Mouse (Mus musculus): ENCODE results near the gene Ppox. TPM values are rescaled to one million over a fixed set of nuclear protein-coding genes. Genes with fewer than 3 reads are reported as not detected.

The Ppox gene
- polyA plus RNA-seq, 1 experiment from 2014 or later: 59.9 TPM

DNA sequence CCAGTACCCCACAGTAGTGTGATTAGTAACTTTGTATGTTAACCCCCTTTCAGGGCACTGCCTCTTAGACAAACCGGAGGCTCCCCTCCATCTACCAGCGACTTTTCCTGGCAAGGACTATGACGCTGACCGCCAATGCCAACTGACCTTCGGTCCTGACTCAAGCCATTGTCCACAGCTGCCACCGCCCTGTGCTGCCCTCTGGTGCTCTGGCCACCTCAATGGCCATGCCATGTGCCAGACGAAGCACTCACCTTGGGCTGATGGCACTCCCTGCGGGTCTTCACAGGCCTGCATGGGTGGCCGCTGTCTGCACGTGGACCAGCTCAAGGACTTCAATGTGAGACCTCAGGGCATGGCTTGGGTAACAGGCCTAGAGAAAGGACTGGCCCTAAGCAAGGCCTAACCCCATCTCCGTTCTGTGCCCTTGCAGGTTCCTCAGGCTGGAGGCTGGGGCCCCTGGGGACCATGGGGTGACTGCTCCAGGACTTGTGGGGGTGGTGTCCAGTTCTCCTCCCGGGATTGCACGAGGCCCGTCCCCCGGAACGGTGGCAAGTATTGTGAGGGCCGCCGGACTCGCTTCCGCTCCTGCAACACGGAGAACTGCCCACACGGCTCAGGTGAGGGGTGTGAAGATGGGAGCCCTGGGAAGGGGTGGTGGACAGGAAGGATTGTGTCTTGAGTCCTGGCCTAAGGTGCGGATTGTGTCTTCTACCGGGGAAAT lies 24.7 kb downstream of the Ppox start:
- Histone ChIP-seq H3K27me3 (ENCODE audit: control insufficient read depth, insufficient read depth, low read length) (no peaks in the 10 kb centered on the region), H3K4me2 (no peak overlapping the region), H3K36me3 (ENCODE audit: control insufficient read depth, insufficient read depth, low read length) (no peaks in the 10 kb centered on the region), H3K9ac (ENCODE audit: low read depth, low read length) (no peak overlapping the region), H3K4me3 (ENCODE audit: low read depth, low read length) (no peak overlapping the region), H3K4me1 (ENCODE audit: control insufficient read depth, insufficient read depth, low read length) (peaks cover 13% of the 10 kb centered on the region), H3K27ac (ENCODE audit: low read depth, low read length) (no peak overlapping the region), H3K9me3 (replicated peaks; ENCODE audit: control insufficient read depth, low read length) (no peaks in the 10 kb centered on the region)
- 86% methylated on average over 24 of the region's 24 CpGs for WGBS (ENCODE audit: insufficient replicate concordance)
- no peak for ATAC-seq (replicated peaks; ENCODE audit: insufficient number of reproducible peaks, low FRiP score, low TSS enrichment)

DNA sequence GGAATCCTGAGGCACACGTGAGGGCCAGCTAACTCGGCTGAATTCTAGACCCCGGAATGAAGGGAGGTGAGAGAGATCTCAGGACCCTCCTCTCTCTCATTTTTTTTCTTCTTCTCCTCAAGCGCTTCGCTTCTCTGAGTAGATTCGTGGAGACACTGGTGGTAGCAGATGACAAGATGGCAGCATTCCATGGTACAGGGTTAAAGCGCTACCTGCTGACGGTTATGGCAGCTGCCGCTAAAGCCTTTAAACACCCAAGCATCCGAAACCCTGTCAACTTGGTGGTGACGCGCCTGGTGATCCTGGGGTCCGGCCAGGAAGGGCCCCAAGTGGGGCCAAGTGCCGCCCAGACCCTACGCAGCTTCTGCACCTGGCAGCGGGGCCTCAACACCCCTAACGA lies 28.6 kb downstream of the Ppox start:
- H3K4me3 ChIP-seq (ENCODE audit: low read depth, low read length): no peak overlapping the region
- WGBS (ENCODE audit: insufficient replicate concordance): 50% methylated on average over 17 of the region's 17 CpGs
- no peak for ATAC-seq (replicated peaks; ENCODE audit: insufficient number of reproducible peaks, low FRiP score, low TSS enrichment)
- H3K4me1 ChIP-seq (ENCODE audit: control insufficient read depth, insufficient read depth, low read length): peaks cover 32% of the 10 kb centered on the region
- no peaks in the 10 kb centered on the region for H3K36me3 ChIP-seq (ENCODE audit: control insufficient read depth, insufficient read depth, low read length)
- H3K9me3 ChIP-seq (replicated peaks; ENCODE audit: control insufficient read depth, low read length): no peaks in the 10 kb centered on the region
- H3K27ac ChIP-seq (ENCODE audit: low read depth, low read length): no peak overlapping the region
- H3K4me2 ChIP-seq: peak overlapping the region; percentile 51
- peak overlapping the region; percentile 50 for H3K9ac ChIP-seq (ENCODE audit: low read depth, low read length)
- 0 out of 2 replicates have a peak, but pooled peaks cover 3% of the 10 kb centered on the region for H3K27me3 ChIP-seq (ENCODE audit: control insufficient read depth, insufficient read depth, low read length)

DNA sequence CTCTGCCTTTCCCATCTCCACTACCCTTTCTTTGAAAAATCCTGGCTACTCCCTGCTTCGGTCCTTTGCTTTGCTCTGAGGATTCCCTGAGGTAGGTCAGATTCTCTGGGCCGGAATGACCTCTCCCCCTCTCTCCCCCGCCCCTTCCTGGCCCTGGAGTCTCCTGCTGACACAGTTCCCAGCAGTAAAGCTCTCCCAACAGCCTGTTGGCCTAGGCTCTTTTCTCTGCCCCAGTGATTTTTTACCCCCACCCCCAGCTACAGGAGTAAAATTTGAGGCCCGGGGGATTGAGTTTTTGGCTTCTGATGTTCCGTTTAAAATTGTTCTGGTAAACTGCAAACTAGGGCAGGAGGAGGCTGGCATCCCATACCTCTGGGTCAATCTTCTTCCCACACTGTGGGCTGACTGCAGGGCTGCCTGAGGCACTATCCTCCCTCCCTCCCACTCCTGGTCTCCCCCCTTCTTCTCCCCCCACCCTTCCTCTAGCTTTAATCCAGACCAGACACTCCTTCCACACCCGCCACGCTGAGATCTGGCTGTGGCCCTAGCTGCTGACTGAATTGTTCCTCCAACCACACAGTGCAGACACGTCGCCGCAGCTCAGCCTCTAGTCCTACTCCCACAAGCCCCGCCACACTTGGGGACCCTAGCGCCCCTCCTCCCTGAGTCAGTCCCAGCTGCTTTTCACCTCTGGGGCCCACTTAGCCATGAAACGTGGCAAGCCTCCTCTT lies 29.2 kb downstream of the Ppox start:
- H3K27ac ChIP-seq (ENCODE audit: low read depth, low read length): peak overlapping the region; percentile 15; the same call in 1 of the 2 replicates
- H3K4me2 ChIP-seq: peak overlapping the region; percentile 51
- ATAC-seq (replicated peaks; ENCODE audit: insufficient number of reproducible peaks, low FRiP score, low TSS enrichment): no peak
- H3K9ac ChIP-seq (ENCODE audit: low read depth, low read length): peak overlapping the region; percentile 50
- H3K9me3 ChIP-seq (replicated peaks; ENCODE audit: control insufficient read depth, low read length): no peaks in the 10 kb centered on the region
- H3K27me3 ChIP-seq (ENCODE audit: control insufficient read depth, insufficient read depth, low read length): 0 out of 2 replicates have a peak, but pooled peaks cover 3% of the 10 kb centered on the region
- H3K4me1 ChIP-seq (ENCODE audit: control insufficient read depth, insufficient read depth, low read length): peaks cover 32% of the 10 kb centered on the region
- 10% methylated on average over 13 of the region's 13 CpGs for WGBS (ENCODE audit: insufficient replicate concordance)
- H3K4me3 ChIP-seq (ENCODE audit: low read depth, low read length): peak overlapping the region; percentile 32; the same call in 1 of the 2 replicates
- H3K36me3 ChIP-seq (ENCODE audit: control insufficient read depth, insufficient read depth, low read length): no peaks in the 10 kb centered on the region

DNA sequence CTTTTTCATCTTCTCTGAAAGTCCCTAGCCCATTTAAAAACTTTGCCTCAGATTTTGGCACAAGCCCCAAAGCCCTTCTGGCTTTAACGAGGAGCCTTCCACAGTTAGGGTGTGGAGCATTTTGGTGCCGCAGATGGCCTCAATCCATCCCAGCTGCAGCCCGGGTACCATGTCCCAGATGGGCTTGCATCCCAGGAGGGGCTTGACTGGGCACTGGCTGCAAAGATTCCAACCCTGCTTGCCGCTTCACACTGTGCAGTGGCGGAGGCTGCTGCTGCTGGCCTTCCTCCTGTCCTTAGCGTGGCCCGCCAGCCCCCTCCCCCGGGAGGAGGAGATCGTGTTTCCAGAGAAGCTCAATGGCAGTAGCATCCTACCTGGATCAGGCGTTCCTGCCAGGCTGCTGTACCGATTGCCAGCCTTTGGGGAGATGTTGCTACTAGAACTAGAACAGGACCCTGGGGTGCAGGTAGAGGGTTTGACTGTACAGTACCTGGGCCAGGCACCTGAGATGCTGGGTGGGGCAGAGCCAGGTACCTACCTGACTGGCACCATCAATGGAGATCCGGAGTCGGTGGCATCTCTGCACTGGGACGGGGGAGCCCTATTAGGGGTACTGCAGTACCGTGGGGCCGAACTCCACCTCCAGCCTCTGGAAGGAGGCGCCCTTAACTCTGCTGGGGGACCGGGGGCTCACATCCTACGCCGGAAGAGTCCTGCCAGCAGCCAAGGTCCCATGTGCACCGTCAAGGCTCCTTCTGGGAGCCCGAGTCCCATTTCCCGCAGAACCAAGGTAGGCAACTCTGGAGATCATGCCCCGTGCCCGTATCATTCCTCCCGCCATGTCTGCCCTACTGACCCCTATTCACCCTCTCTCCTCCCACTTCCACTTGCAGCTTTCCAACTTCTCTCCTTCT lies 30.0 kb downstream of the Ppox start, which contains the start of gene Ndufs2:
TSS of gene Ndufs2 (minus strand) at position 709 of the 914 bp plus-strand sequence.
- peaks cover 35% of the 10 kb centered on the region for H3K4me1 ChIP-seq (ENCODE audit: control insufficient read depth, insufficient read depth, low read length)

DNA sequence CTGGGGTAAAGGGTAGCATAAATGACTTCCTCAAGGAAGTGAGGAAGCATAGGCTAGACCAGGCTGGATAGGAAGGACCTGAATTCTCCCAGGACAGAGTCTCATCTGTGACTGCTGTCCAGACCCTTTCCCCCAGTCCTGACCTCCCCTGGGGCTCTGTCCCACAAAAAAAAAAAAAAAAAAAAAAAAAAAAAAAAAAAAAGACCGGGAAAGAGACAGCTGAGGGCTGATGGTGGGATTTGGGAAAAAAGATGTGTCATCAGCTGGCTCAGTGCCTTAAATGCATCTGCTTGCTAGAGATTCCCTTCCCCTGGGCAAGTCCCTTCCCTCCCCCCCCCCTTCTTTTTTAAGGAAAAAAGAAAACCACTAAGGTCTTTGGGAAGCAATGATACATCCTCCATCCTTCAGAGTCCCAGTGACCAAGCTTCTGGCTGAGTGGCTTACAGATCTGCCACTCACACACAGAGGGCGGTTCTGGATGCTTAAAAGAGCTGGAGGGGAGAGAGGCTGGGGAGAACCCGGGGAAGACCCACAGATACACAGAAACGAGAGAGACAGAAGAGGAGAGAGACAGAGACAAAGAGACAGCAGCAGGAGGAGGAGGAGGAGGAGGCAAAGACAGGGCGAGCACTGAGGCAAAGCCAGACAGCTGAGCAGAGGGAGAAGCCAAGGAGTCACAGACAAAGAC lies 30.9 kb downstream of the Ppox start, which contains the start of gene Adamts4:
TSS of gene Adamts4 (plus strand) at position 509 of the 688 bp plus-strand sequence.
- 22% methylated on average over 5 of the region's 5 CpGs for WGBS (ENCODE audit: insufficient replicate concordance)
- Histone ChIP-seq H3K4me1 (ENCODE audit: control insufficient read depth, insufficient read depth, low read length) (peaks cover 41% of the 10 kb centered on the region), H3K27me3 (ENCODE audit: control insufficient read depth, insufficient read depth, low read length) (0 out of 2 replicates have a peak, but pooled peaks cover 3% of the 10 kb centered on the region), H3K9ac (ENCODE audit: low read depth, low read length) (peak within 1 kb of the TSS; percentile 34; the same call in 1 of the 2 replicates), H3K9me3 (replicated peaks; ENCODE audit: control insufficient read depth, low read length) (no peaks in the 10 kb centered on the region), H3K36me3 (ENCODE audit: control insufficient read depth, insufficient read depth, low read length) (peaks cover under 1% of the 10 kb centered on the region; the same call in 1 of the 2 replicates), H3K4me3 (ENCODE audit: low read depth, low read length) (peak within 1 kb of the TSS; percentile 32), H3K4me2 (peak within 1 kb of the TSS; percentile 51), H3K27ac (ENCODE audit: low read depth, low read length) (peak within 1 kb of the TSS; percentile 92; the same call in 1 of the 2 replicates)
- ATAC-seq (replicated peaks; ENCODE audit: insufficient number of reproducible peaks, low FRiP score, low TSS enrichment): no peak

More for the DNA sequence above, 30.0 kb downstream of the Ppox start, which contains the start of gene Ndufs2:
- peak within 1 kb of the TSS; percentile 32 for H3K4me3 ChIP-seq (ENCODE audit: low read depth, low read length)
- 17% methylated on average over 26 of the region's 26 CpGs for WGBS (ENCODE audit: insufficient replicate concordance)
- H3K9me3 ChIP-seq (replicated peaks; ENCODE audit: control insufficient read depth, low read length): no peaks in the 10 kb centered on the region
- ATAC-seq (replicated peaks; ENCODE audit: insufficient number of reproducible peaks, low FRiP score, low TSS enrichment): no peak
- peak within 1 kb of the TSS; percentile 50 for H3K9ac ChIP-seq (ENCODE audit: low read depth, low read length)
- peak within 1 kb of the TSS; percentile 15; the same call in 1 of the 2 replicates for H3K27ac ChIP-seq (ENCODE audit: low read depth, low read length)
- peak within 1 kb of the TSS; percentile 51 for H3K4me2 ChIP-seq
- H3K36me3 ChIP-seq (ENCODE audit: control insufficient read depth, insufficient read depth, low read length): no peaks in the 10 kb centered on the region
- 0 out of 2 replicates have a peak, but pooled peaks cover 3% of the 10 kb centered on the region for H3K27me3 ChIP-seq (ENCODE audit: control insufficient read depth, insufficient read depth, low read length)

DNA sequence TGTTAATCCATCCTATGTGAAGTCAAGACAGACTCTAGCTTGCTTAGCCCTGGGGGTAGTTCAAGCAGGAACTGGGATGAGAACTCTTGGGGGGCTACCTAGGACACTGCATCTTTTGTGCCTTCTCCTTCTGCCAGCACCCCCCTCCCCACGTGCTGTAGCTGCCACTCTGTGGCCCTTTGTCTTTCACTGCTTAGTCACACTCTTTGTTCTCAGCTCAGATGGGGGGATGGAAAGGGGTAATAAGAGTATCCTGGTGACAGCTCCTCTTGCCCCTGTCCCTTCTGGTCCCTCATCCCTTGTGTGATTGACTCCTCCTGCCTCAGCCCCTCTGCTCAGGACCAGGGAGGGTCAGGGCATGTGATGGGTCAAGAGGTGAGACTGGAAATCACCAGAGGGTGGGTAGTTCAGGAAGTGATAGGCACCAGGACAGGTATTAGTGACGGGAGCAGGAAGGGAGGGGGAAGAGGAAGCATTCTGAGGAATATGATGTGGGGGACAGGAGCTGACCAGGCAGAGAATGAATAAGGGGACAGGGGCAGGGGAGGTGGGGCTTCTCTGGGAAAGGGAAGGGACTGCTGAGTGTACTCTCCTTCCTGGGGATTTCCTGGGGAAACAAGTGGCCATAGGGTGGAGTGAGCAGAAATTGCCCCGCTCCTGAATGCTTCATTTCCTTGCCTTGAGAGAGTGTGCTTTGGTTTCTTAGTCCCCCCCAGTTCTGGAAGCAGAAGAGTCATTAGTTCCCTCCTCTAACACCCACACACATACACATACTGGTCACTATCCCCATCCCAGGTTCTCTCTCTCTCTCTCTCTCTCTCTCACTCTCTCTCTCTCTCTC lies 32.4 kb downstream of the Ppox start:
- H3K4me2 ChIP-seq: peak overlapping the region; percentile 81; the same call in 1 of the 2 replicates
- ATAC-seq (replicated peaks; ENCODE audit: insufficient number of reproducible peaks, low FRiP score, low TSS enrichment): no peak

DNA sequence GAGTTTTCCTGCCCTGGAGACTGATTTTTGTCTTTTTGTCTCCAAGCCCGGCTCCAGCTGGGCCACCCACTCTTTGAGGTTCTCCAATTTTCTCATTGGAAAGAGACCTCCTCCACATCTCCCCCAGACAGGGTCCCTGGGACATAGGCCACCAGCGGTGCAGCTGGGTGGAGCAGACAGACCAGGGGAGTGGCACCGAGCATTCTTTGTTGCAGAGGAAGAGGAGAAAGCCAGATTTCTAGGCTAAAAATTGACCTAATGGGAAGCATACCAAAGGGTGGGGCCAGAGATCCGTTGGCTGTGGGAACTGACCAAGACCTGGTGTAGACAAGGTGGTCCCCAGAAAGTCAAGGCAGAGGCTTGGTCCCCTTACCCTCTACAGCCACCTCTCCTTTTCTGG lies 33.1 kb downstream of the Ppox start:
- H3K36me3 ChIP-seq (ENCODE audit: control insufficient read depth, insufficient read depth, low read length): peaks cover 6% of the 10 kb centered on the region; the same call in 1 of the 2 replicates
- H3K4me1 ChIP-seq (ENCODE audit: control insufficient read depth, insufficient read depth, low read length): peaks cover 41% of the 10 kb centered on the region
- H3K9ac ChIP-seq (ENCODE audit: low read depth, low read length): peak overlapping the region; percentile 98; the same call in 1 of the 2 replicates
- peak overlapping the region; percentile 84; the same call in 1 of the 2 replicates for H3K4me3 ChIP-seq (ENCODE audit: low read depth, low read length)
- 0 out of 2 replicates have a peak, but pooled peaks cover 3% of the 10 kb centered on the region for H3K27me3 ChIP-seq (ENCODE audit: control insufficient read depth, insufficient read depth, low read length)
- no peak for ATAC-seq (replicated peaks; ENCODE audit: insufficient number of reproducible peaks, low FRiP score, low TSS enrichment)
- H3K27ac ChIP-seq (ENCODE audit: low read depth, low read length): peak overlapping the region; percentile 92
- peak overlapping the region; percentile 81 for H3K4me2 ChIP-seq
- 24% methylated on average over 4 of the region's 4 CpGs for WGBS (ENCODE audit: insufficient replicate concordance)
- H3K9me3 ChIP-seq (replicated peaks; ENCODE audit: control insufficient read depth, low read length): no peaks in the 10 kb centered on the region

More for the DNA sequence above, 32.4 kb downstream of the Ppox start:
- Histone ChIP-seq H3K27ac (ENCODE audit: low read depth, low read length) (peak overlapping the region; percentile 92; the same call in 1 of the 2 replicates), H3K27me3 (ENCODE audit: control insufficient read depth, insufficient read depth, low read length) (0 out of 2 replicates have a peak, but pooled peaks cover 3% of the 10 kb centered on the region), H3K4me1 (ENCODE audit: control insufficient read depth, insufficient read depth, low read length) (peaks cover 41% of the 10 kb centered on the region), H3K9ac (ENCODE audit: low read depth, low read length) (no peak overlapping the region), H3K9me3 (replicated peaks; ENCODE audit: control insufficient read depth, low read length) (no peaks in the 10 kb centered on the region), H3K4me3 (ENCODE audit: low read depth, low read length) (no peak overlapping the region), H3K36me3 (ENCODE audit: control insufficient read depth, insufficient read depth, low read length) (peaks cover 6% of the 10 kb centered on the region; the same call in 1 of the 2 replicates)
- 27% methylated on average over 3 of the region's 3 CpGs for WGBS (ENCODE audit: insufficient replicate concordance)

All from heart, embryonic 11.5 days (tissue).